Mouse (Mus musculus) heart, embryonic 13.5 days (tissue): ENCODE results near the gene Zfp963. TPM values are rescaled to one million over a fixed set of nuclear protein-coding genes. Genes with fewer than 3 reads are reported as not detected.

Source experiments
- ATAC-seq: fragments of 200-750 bp; cut with Nextera tagmentation; 2 replicates; pipeline ENCODE4 v1.8.0; 2017; ENCODE audit warnings: moderate TSS enrichment; ENCODE audit not compliant: insufficient number of reproducible peaks, low FRiP score, low TSS enrichment; ENCODE audit errors: extremely low read depth
- H3K27ac ChIP-seq: fragments of 300-500 bp; sonication (generic); replicated peaks from 2 replicates; pipeline ENCODE4 v1.5.1; 2015; ENCODE audit warnings: moderate library complexity, mild to moderate bottlenecking, inconsistent platforms
- H3K27me3 ChIP-seq: fragments of 300-500 bp; sonication (generic); replicated peaks from 2 replicates; pipeline ENCODE4 v1.6.1; 2015; ENCODE audit warnings: mild to moderate bottlenecking, inconsistent platforms
- H3K36me3 ChIP-seq: fragments of 300-500 bp; sonication (generic); 2 replicates; pipeline ENCODE4 v1.6.1; 2015; ENCODE audit warnings: mild to moderate bottlenecking, inconsistent platforms
- H3K4me1 ChIP-seq: fragments of 300-500 bp; sonication (generic); 2 replicates; pipeline ENCODE4 v1.6.1; 2015; ENCODE audit warnings: inconsistent platforms
- H3K4me2 ChIP-seq: fragments of 300-500 bp; sonication (generic); 2 replicates; pipeline ENCODE4 v1.6.1; 2015; ENCODE audit warnings: inconsistent platforms, mild to moderate bottlenecking, moderate library complexity
- H3K4me3 ChIP-seq: fragments of 300-500 bp; sonication (generic); 2 replicates; pipeline ENCODE4 v1.5.1; 2015; ENCODE audit warnings: moderate library complexity, mild to moderate bottlenecking, inconsistent platforms
- H3K9ac ChIP-seq: fragments of 300-500 bp; sonication (generic); 2 replicates; pipeline ENCODE4 v1.6.1; 2015; ENCODE audit warnings: inconsistent platforms, mild to moderate bottlenecking, moderate library complexity
- H3K9me3 ChIP-seq: fragments of 300-500 bp; sonication (generic); 2 replicates; pipeline ENCODE4 v1.6.1; 2016; ENCODE audit warnings: inconsistent platforms
- WGBS: fragments of 180-500 bp; shearing (Covaris S2); methylation state at CpG from one replicate; pipeline ENCODE4 v1.1.7; 2015; ENCODE audit warnings: mixed read lengths; 5-methylcytosine and 5-hydroxymethylcytosine counted together
- polyA plus RNA-seq: library from polyadenylated mRNA; unstranded; fragments of >200 nt; fragmentation: Nextera tagmentation; extraction: Ambion mirVana; gene quantifications from 2 replicates; pipeline ENCODE4 v1.2.1, GENCODE M21; 2015

Gene Zfp963
- 3.2 and 4.0 TPM in 2 replicates for polyA plus RNA-seq

GRCm38 (mm10) chr8:69749544-69750454 is at the start of gene Zfp963:
TSS of gene Zfp963 (minus strand) at chr8:69749970.
- Histone ChIP-seq H3K27me3 (no peaks in the 10 kb centered on the region), H3K4me2 (peak within 1 kb of the TSS; percentile 68), H3K36me3 (peaks cover 15% of the 10 kb centered on the region), H3K4me1 (peaks cover 21% of the 10 kb centered on the region), H3K27ac (peak within 1 kb of the TSS; percentile 98), H3K4me3 (peak within 1 kb of the TSS; percentile 65), H3K9me3 (no peaks in the 10 kb centered on the region), H3K9ac (peak within 1 kb of the TSS; percentile 94)
- peak; percentile 96 for ATAC-seq
- 3% methylated on average over 48 of the region's 48 CpGs for WGBS

- 89% methylated on average over 8 of the region's 8 CpGs for WGBS
- H3K27me3 ChIP-seq = no peaks in the 10 kb centered on the region
- ATAC-seq = no peak
- no peak overlapping the region for H3K27ac ChIP-seq
- no peaks in the 10 kb centered on the region for H3K9me3 ChIP-seq
- H3K4me3 ChIP-seq = no peak overlapping the region
- H3K36me3 ChIP-seq = peaks cover 100% of the 10 kb centered on the region
- H3K9ac ChIP-seq = no peak overlapping the region
- H3K4me1 ChIP-seq = no peaks in the 10 kb centered on the region
- H3K4me2 ChIP-seq = no peak overlapping the region
Observed at GRCm38 (mm10) chr8:69799261-69799660, 49.5 kb upstream of the Zfp963 start.

GRCm38 (mm10) chr8:69797661-69798060 is 47.9 kb upstream of the Zfp963 start:
- WGBS = 90% methylated on average over 10 of the region's 10 CpGs
- Histone ChIP-seq H3K4me1 (peaks cover 6% of the 10 kb centered on the region), H3K9ac (no peak overlapping the region), H3K4me2 (no peak overlapping the region), H3K4me3 (no peak overlapping the region), H3K36me3 (peaks cover 94% of the 10 kb centered on the region), H3K27ac (no peak overlapping the region), H3K27me3 (no peaks in the 10 kb centered on the region), H3K9me3 (no peaks in the 10 kb centered on the region)
- ATAC-seq = no peak

- WGBS = 94% methylated on average over 16 of the region's 16 CpGs
- ATAC-seq = no peak
- Histone ChIP-seq H3K4me1 (peaks cover 15% of the 10 kb centered on the region), H3K4me2 (no peak overlapping the region), H3K9me3 (no peaks in the 10 kb centered on the region), H3K27ac (no peak overlapping the region), H3K36me3 (peaks cover 88% of the 10 kb centered on the region), H3K4me3 (no peak overlapping the region), H3K27me3 (no peaks in the 10 kb centered on the region), H3K9ac (no peak overlapping the region)
Observed at GRCm38 (mm10) chr8:69796721-69797345, 47.1 kb upstream of the Zfp963 start.

GRCm38 (mm10) chr8:69794901-69795300 is 45.1 kb upstream of the Zfp963 start:
- WGBS = 92% methylated on average over 6 of the region's 6 CpGs
- H3K27ac ChIP-seq = no peak overlapping the region
- H3K4me2 ChIP-seq = no peak overlapping the region
- H3K9ac ChIP-seq = no peak overlapping the region
- no peaks in the 10 kb centered on the region for H3K27me3 ChIP-seq
- ATAC-seq = no peak
- no peak overlapping the region for H3K4me3 ChIP-seq
- peaks cover 68% of the 10 kb centered on the region for H3K36me3 ChIP-seq
- no peaks in the 10 kb centered on the region for H3K9me3 ChIP-seq
- peaks cover 22% of the 10 kb centered on the region for H3K4me1 ChIP-seq

- Histone ChIP-seq H3K4me1 (peaks cover 25% of the 10 kb centered on the region), H3K27me3 (no peaks in the 10 kb centered on the region), H3K27ac (no peak overlapping the region), H3K9ac (no peak overlapping the region), H3K4me2 (no peak overlapping the region), H3K9me3 (no peaks in the 10 kb centered on the region), H3K36me3 (peaks cover 60% of the 10 kb centered on the region), H3K4me3 (no peak overlapping the region)
- no peak for ATAC-seq
- WGBS = 94% methylated on average over 3 of the region's 3 CpGs
Observed at GRCm38 (mm10) chr8:69794096-69794495, 44.3 kb upstream of the Zfp963 start.

GRCm38 (mm10) chr8:69793666-69794065 is 43.9 kb upstream of the Zfp963 start:
- no peak overlapping the region for H3K9ac ChIP-seq
- H3K9me3 ChIP-seq = no peaks in the 10 kb centered on the region
- 92% methylated on average over 4 of the region's 4 CpGs for WGBS
- H3K27ac ChIP-seq = no peak overlapping the region
- H3K4me1 ChIP-seq = peaks cover 25% of the 10 kb centered on the region
- no peak overlapping the region for H3K4me3 ChIP-seq
- H3K36me3 ChIP-seq = peaks cover 56% of the 10 kb centered on the region
- no peaks in the 10 kb centered on the region for H3K27me3 ChIP-seq
- no peak overlapping the region for H3K4me2 ChIP-seq
- no peak for ATAC-seq

- ATAC-seq = peak; percentile 47
- WGBS = under 1% methylated on average over 48 of the region's 48 CpGs
Observed at GRCm38 (mm10) chr8:69791415-69792068, 41.8 kb upstream of the Zfp963 start.

GRCm38 (mm10) chr8:69790773-69791367 is 41.1 kb upstream of the Zfp963 start, which contains the start of the genes Atp13a1 and Zfp866:
TSS of gene Atp13a1 (plus strand) at chr8:69791163.
TSS of gene Zfp866 (minus strand) at chr8:69791178.
- Histone ChIP-seq H3K4me2 (peak within 1 kb of the TSS; percentile 88), H3K9ac (peak within 1 kb of the TSS; percentile 98), H3K4me1 (peaks cover 25% of the 10 kb centered on the region), H3K4me3 (peak within 1 kb of the TSS; percentile 100), H3K9me3 (no peaks in the 10 kb centered on the region), H3K27ac (peak within 1 kb of the TSS; percentile 91), H3K36me3 (peaks cover 28% of the 10 kb centered on the region), H3K27me3 (no peaks in the 10 kb centered on the region)
- under 1% methylated on average over 38 of the region's 38 CpGs for WGBS
- ATAC-seq = peak; percentile 77; the same call in 1 of the 2 replicates

More at GRCm38 (mm10) chr8:69791415-69792068, 41.8 kb upstream of the Zfp963 start:
- H3K9ac ChIP-seq = peak overlapping the region; percentile 98
- H3K27ac ChIP-seq = peak overlapping the region; percentile 91
- H3K4me3 ChIP-seq = peak overlapping the region; percentile 100
- peak overlapping the region; percentile 88 for H3K4me2 ChIP-seq
- H3K9me3 ChIP-seq = no peaks in the 10 kb centered on the region
- peaks cover 35% of the 10 kb centered on the region for H3K36me3 ChIP-seq
- peaks cover 25% of the 10 kb centered on the region for H3K4me1 ChIP-seq
- H3K27me3 ChIP-seq = no peaks in the 10 kb centered on the region

GRCm38 (mm10) chr8:69790364-69790763 is 40.6 kb upstream of the Zfp963 start:
- no peak for ATAC-seq
- Histone ChIP-seq H3K9me3 (no peaks in the 10 kb centered on the region), H3K4me1 (peaks cover 25% of the 10 kb centered on the region), H3K9ac (peak overlapping the region; percentile 98), H3K4me3 (peak overlapping the region; percentile 100), H3K27me3 (no peaks in the 10 kb centered on the region), H3K36me3 (peaks cover 23% of the 10 kb centered on the region), H3K27ac (peak overlapping the region; percentile 91), H3K4me2 (peak overlapping the region; percentile 88)
- 23% methylated on average over 11 of the region's 11 CpGs for WGBS
